Mouse (Mus musculus) lung, embryonic 14.5 days (tissue): ENCODE results near the gene Gm26620. TPM values are rescaled to one million over a fixed set of nuclear protein-coding genes. Genes with fewer than 3 reads are reported as not detected.
A peak's percentile ranks its signal among the peaks of the same experiment; 100 is the strongest.

Experiments used
- ATAC-seq: fragments of 200-750 bp; cut with Nextera tagmentation; 2 replicates; pipeline ENCODE4 v1.8.0; 2017; ENCODE audit warnings: mild to moderate bottlenecking, moderate TSS enrichment, moderate library complexity; ENCODE audit not compliant: insufficient read depth
- DNase-seq: peaks from one replicate; pipeline ENCODE4 v3.0.0-alpha.2; 2015
- H3K27ac ChIP-seq: fragments of 300-500 bp; sonication (generic); 2 replicates; pipeline ENCODE4 v1.5.1; 2014; ENCODE audit warnings: low read depth, mild to moderate bottlenecking, moderate library complexity
- H3K27me3 ChIP-seq: fragments of 300-500 bp; sonication (generic); 2 replicates; pipeline ENCODE4 v1.6.1; 2014; ENCODE audit warnings: low read length, control low read depth; ENCODE audit not compliant: insufficient read depth
- H3K36me3 ChIP-seq: fragments of 300-500 bp; sonication (generic); 2 replicates; pipeline ENCODE4 v1.6.1; 2014; ENCODE audit warnings: control low read depth; ENCODE audit not compliant: insufficient read depth
- H3K4me1 ChIP-seq: fragments of 300-500 bp; sonication (generic); 2 replicates; pipeline ENCODE4 v1.6.1; 2014; ENCODE audit warnings: antibody characterized with exemption, control low read depth; ENCODE audit not compliant: insufficient read depth
- H3K4me2 ChIP-seq: fragments of 300-500 bp; sonication (generic); 2 replicates; pipeline ENCODE4 v1.6.1; 2014; ENCODE audit warnings: mild to moderate bottlenecking
- H3K4me3 ChIP-seq: fragments of 300-500 bp; sonication (generic); 2 replicates; pipeline ENCODE4 v1.5.1; 2014; ENCODE audit warnings: low read depth, low read length
- H3K9ac ChIP-seq: fragments of 300-500 bp; sonication (generic); 2 replicates; pipeline ENCODE4 v1.6.1; 2014
- H3K9me3 ChIP-seq: fragments of 300-500 bp; sonication (generic); 2 replicates; pipeline ENCODE4 v1.6.1; 2016; ENCODE audit warnings: low read depth, low read length, control low read depth
- CTCF ChIP-seq: IDR thresholded peaks from 2 replicates; pipeline ENCODE4 v1.5.1; 2016; ENCODE audit warnings: antibody characterized with exemption, low read depth
- WGBS: fragments of 180-500 bp; shearing (Covaris S2); extraction: QIAGEN DNeasy Blood & Tissue Kit; methylation state at CpG from one replicate; pipeline ENCODE4 v1.1.7; 2014; 5-methylcytosine and 5-hydroxymethylcytosine counted together
- polyA plus RNA-seq: library from polyadenylated mRNA; unstranded; fragments of >200 nt; fragmentation: Nextera tagmentation; extraction: Ambion mirVana; gene quantifications from 2 replicates; pipeline ENCODE4 v1.2.1, GENCODE M21; 2014

Gene Gm26620
- polyA plus RNA-seq, 1 experiment from 2014 or later = not detected

GRCm38 (mm10) chr1:170864234-170864633 lies 20.6 kb upstream of the Gm26620 start:
- no peak overlapping the region for H3K9ac ChIP-seq
- no peak for ATAC-seq
- H3K27me3 ChIP-seq = no peaks in the 10 kb centered on the region
- H3K9me3 ChIP-seq = no peaks in the 10 kb centered on the region
- no peaks in the 10 kb centered on the region for H3K4me1 ChIP-seq
- no peak overlapping the region for H3K4me2 ChIP-seq
- H3K4me3 ChIP-seq = no peak overlapping the region
- H3K27ac ChIP-seq = no peak overlapping the region
- no peak for DNase-seq
- no peak for TF ChIP-seq CTCF
- no peaks in the 10 kb centered on the region for H3K36me3 ChIP-seq

- ATAC-seq (no peak), DNase-seq (no peak)
- H3K27me3 ChIP-seq = no peaks in the 10 kb centered on the region
- no peak overlapping the region for H3K27ac ChIP-seq
- no peaks in the 10 kb centered on the region for H3K9me3 ChIP-seq
- H3K36me3 ChIP-seq = no peaks in the 10 kb centered on the region
- TF ChIP-seq CTCF = no peak
- 72% methylated on average over 3 of the region's 3 CpGs for WGBS
- H3K4me3 ChIP-seq = no peak overlapping the region
- no peaks in the 10 kb centered on the region for H3K4me1 ChIP-seq
- no peak overlapping the region for H3K9ac ChIP-seq
- H3K4me2 ChIP-seq = no peak overlapping the region
These were observed 20.1 kb upstream of the Gm26620 start for GRCm38 (mm10) chr1:170864754-170865153.

GRCm38 (mm10) chr1:170865406-170865805 lies 19.5 kb upstream of the Gm26620 start:
- WGBS = 73% methylated on average over 5 of the region's 5 CpGs
- Histone ChIP-seq H3K27me3 (no peaks in the 10 kb centered on the region), H3K4me1 (no peaks in the 10 kb centered on the region), H3K9ac (no peak overlapping the region), H3K36me3 (no peaks in the 10 kb centered on the region), H3K4me3 (no peak overlapping the region), H3K27ac (no peak overlapping the region), H3K4me2 (no peak overlapping the region), H3K9me3 (no peaks in the 10 kb centered on the region)
- ATAC-seq (no peak), DNase-seq (no peak)
- no peak for TF ChIP-seq CTCF

GRCm38 (mm10) chr1:170866992-170867690 lies 17.7 kb upstream of the Gm26620 start:
- TF ChIP-seq CTCF = no peak
- H3K4me2 ChIP-seq = peak overlapping the region; percentile 87
- peak overlapping the region; percentile 75 for H3K27ac ChIP-seq
- DNase-seq (peak; percentile 17), ATAC-seq (peak; percentile 47)
- WGBS = 2% methylated on average over 30 of the region's 30 CpGs
- H3K9me3 ChIP-seq = no peaks in the 10 kb centered on the region
- no peaks in the 10 kb centered on the region for H3K27me3 ChIP-seq
- peak overlapping the region; percentile 92 for H3K4me3 ChIP-seq
- H3K36me3 ChIP-seq = peaks cover 8% of the 10 kb centered on the region; the same call in 1 of the 2 replicates
- H3K4me1 ChIP-seq = no peaks in the 10 kb centered on the region
- peak overlapping the region; percentile 85 for H3K9ac ChIP-seq

GRCm38 (mm10) chr1:170867691-170868105 lies 17.2 kb upstream of the Gm26620 start, which contains the start of gene Atf6:
Gene Atf6 (minus strand): TSS chr1:170867771.
- peaks cover 9% of the 10 kb centered on the region; the same call in 1 of the 2 replicates for H3K36me3 ChIP-seq
- H3K9me3 ChIP-seq = no peaks in the 10 kb centered on the region
- peak within 1 kb of the TSS; percentile 92 for H3K4me3 ChIP-seq
- H3K4me2 ChIP-seq = peak within 1 kb of the TSS; percentile 87
- H3K9ac ChIP-seq = peak within 1 kb of the TSS; percentile 85
- H3K27me3 ChIP-seq = no peaks in the 10 kb centered on the region
- peak within 1 kb of the TSS; percentile 75 for H3K27ac ChIP-seq
- WGBS = under 1% methylated on average over 25 of the region's 25 CpGs
- H3K4me1 ChIP-seq = no peaks in the 10 kb centered on the region
- DNase-seq (peak; percentile 97), ATAC-seq (peak; percentile 84)
- no peak for TF ChIP-seq CTCF

- Histone ChIP-seq H3K4me3 (peak overlapping the region; percentile 92), H3K27me3 (no peaks in the 10 kb centered on the region), H3K9ac (peak overlapping the region; percentile 85), H3K4me2 (peak overlapping the region; percentile 87), H3K36me3 (peaks cover 12% of the 10 kb centered on the region; the same call in 1 of the 2 replicates), H3K27ac (peak overlapping the region; percentile 75), H3K9me3 (no peaks in the 10 kb centered on the region), H3K4me1 (no peaks in the 10 kb centered on the region)
- ATAC-seq (peak; percentile 86), DNase-seq (peak; percentile 92)
- no peak for TF ChIP-seq CTCF
- under 1% methylated on average over 33 of the region's 33 CpGs for WGBS
These were observed 16.6 kb upstream of the Gm26620 start for GRCm38 (mm10) chr1:170868107-170868904.

GRCm38 (mm10) chr1:170868905-170869283 lies 16.0 kb upstream of the Gm26620 start:
- DNase-seq (no peak), ATAC-seq (no peak; the same call in 1 of the 2 replicates)
- Histone ChIP-seq H3K4me2 (peak overlapping the region; percentile 87), H3K27me3 (no peaks in the 10 kb centered on the region), H3K9ac (peak overlapping the region; percentile 85), H3K36me3 (peaks cover 17% of the 10 kb centered on the region), H3K9me3 (no peaks in the 10 kb centered on the region), H3K4me1 (no peaks in the 10 kb centered on the region), H3K4me3 (peak overlapping the region; percentile 92), H3K27ac (no peak overlapping the region)
- TF ChIP-seq CTCF = no peak
- WGBS = 16% methylated on average over 14 of the region's 14 CpGs
